Comparison of ENCODE assay signal across 9 mouse cellular contexts in the genomic region with DNA sequence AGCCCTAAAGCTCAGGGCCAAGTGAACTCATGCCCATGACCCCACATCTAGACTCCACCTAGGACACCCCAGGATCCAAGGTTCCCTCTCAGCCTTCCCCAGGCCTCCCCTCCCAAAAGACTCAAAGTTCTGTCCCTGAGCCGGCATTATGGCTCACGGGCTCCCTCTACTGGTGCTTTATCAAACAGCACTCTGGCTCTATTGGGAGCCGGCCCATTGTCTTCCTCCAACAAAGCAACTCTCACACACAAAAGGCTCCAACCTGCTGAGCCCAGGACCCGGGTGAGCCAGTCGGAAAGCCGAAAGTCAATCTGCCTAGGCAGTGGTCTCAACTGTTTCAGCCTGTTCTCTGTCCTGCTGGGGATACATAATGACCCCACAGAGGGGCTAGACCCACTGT. TPM values are rescaled to one million over a fixed set of nuclear protein-coding genes. Genes with fewer than 3 reads are reported as not detected.
DNase-seq lines count a peak whose midpoint lies in the region; ATAC-seq lines count a peak whose summit lies in the region.
"Had no signal": no experiment of that assay in that cellular context is flagged by ENCODE, and none has a peak within 500 bp of the region (broad histone marks: within the 10 kb centered on the region; RNA-seq: fewer than 3 reads in every experiment).

No protein-coding gene starts in this region.

- peak; percentile 82 for DNase-seq in CD4-positive, CD25-positive, alpha-beta regulatory T cell, adult 2 months (ENCODE audit: low read depth, low spot score)
- DNase-seq in adrenal gland, adult 2 months: peak; percentile 61
- peak; percentile 87 for DNase-seq in embryo, embryonic 11 days
- DNase-seq in liver, embryonic 11.5 days (ENCODE audit: low spot score): peak; percentile 75
- DNase-seq in neural tube, embryonic 10.5 days (ENCODE audit: extremely low spot score, low spot score): peak; percentile 91
- peak; percentile 81 for DNase-seq in testis, postnatal 10 days (ENCODE audit: low spot score)

- H3K4me3 ChIP-seq in kidney, embryonic 14.5 days (ENCODE audit: low read length): no peak overlapping the region
- H3K4me3 ChIP-seq in liver, embryonic 11.5 days (ENCODE audit: low read depth, low read length): no peak overlapping the region

- peaks cover 4% of the 10 kb centered on the region; the same call in 1 of the 2 replicates for H3K4me1 ChIP-seq in kidney, embryonic 14.5 days (ENCODE audit: control insufficient read depth, insufficient read depth, low read length)
- peaks cover 22% of the 10 kb centered on the region for H3K4me1 ChIP-seq in liver, embryonic 11.5 days (replicated peaks; ENCODE audit: control insufficient read depth, insufficient read depth, low read length)

- peak; percentile 67 for ATAC-seq in granulocyte monocyte progenitor cell, adult 5-6 weeks (replicated peaks; ENCODE audit: poor library complexity, severe bottlenecking)
- ATAC-seq in kidney, embryonic 14.5 days (ENCODE audit: low FRiP score, low TSS enrichment): peak; percentile 50
- ATAC-seq in liver, embryonic 11.5 days (replicated peaks; ENCODE audit: low FRiP score): peak; percentile 56

- no peaks in the 10 kb centered on the region for H3K27me3 ChIP-seq in kidney, embryonic 14.5 days (ENCODE audit: control insufficient read depth, insufficient read depth, low read length)
- H3K27me3 ChIP-seq in liver, embryonic 11.5 days (replicated peaks; ENCODE audit: control insufficient read depth, insufficient read depth, low read length): no peaks in the 10 kb centered on the region

- WGBS in kidney, embryonic 14.5 days: 0% methylated on average over 6 of the region's 6 CpGs
- 3% methylated on average over 6 of the region's 6 CpGs for WGBS in liver, embryonic 11.5 days

- no peak overlapping the region for H3K4me2 ChIP-seq in kidney, embryonic 14.5 days (replicated peaks; ENCODE audit: low read depth, low read length)
- H3K4me2 ChIP-seq in liver, embryonic 11.5 days: no peak overlapping the region

- no peaks in the 10 kb centered on the region for H3K9me3 ChIP-seq in kidney, embryonic 14.5 days (ENCODE audit: control insufficient read depth, low read length)
- no peaks in the 10 kb centered on the region for H3K9me3 ChIP-seq in liver, embryonic 11.5 days (ENCODE audit: control insufficient read depth, low read length)

- H3K27ac ChIP-seq in kidney, embryonic 14.5 days (ENCODE audit: low read depth, low read length): no peak overlapping the region
- no peak overlapping the region for H3K27ac ChIP-seq in liver, embryonic 11.5 days (ENCODE audit: low read depth, low read length)

- no peaks in the 10 kb centered on the region for H3K36me3 ChIP-seq in kidney, embryonic 14.5 days (ENCODE audit: control insufficient read depth, insufficient read depth, low read length)
- H3K36me3 ChIP-seq in liver, embryonic 11.5 days (ENCODE audit: control insufficient read depth, insufficient read depth, low read length): no peaks in the 10 kb centered on the region

- H3K9ac ChIP-seq in kidney, embryonic 14.5 days (ENCODE audit: low read depth, low read length): no peak overlapping the region; the same call in 1 of the 2 replicates
- no peak overlapping the region for H3K9ac ChIP-seq in liver, embryonic 11.5 days (ENCODE audit: low read depth, low read length)

RNA-seq across cellular contexts. Expression of gene Gins2, which starts 29.0 kb away (rescaled TPM):
- total RNA-seq in adrenal gland, adult 2 months (2021): 1 to 10 TPM; 3.8 to 5.7 TPM
- polyA plus RNA-seq in adrenal gland, adult 2 months (2012; rRNA removed): 7.8 and 8.7 TPM in 2 replicates
- 54.6 and 81.8 TPM in 2 replicates for total RNA-seq in granulocyte monocyte progenitor cell, adult 5-6 weeks (2014; fragmentation: Nextera tagmentation)
- 42.4 and 47.6 TPM in 2 replicates for total RNA-seq in granulocyte monocyte progenitor cell, adult 5-6 weeks (2017)
- polyA plus RNA-seq in kidney, embryonic 14.5 days (2014; fragmentation: Nextera tagmentation; extraction: Ambion mirVana): 118 and 145 TPM in 2 replicates
- 125 and 127 TPM in 2 replicates for polyA plus RNA-seq in liver, embryonic 11.5 days (2014; fragmentation: Nextera tagmentation; extraction: Ambion mirVana)

RNA-seq across cellular contexts. Expression of gene 1190005I06Rik, which starts 29.3 kb away (rescaled TPM):
- total RNA-seq in adrenal gland, adult 2 months (2021): 10 to 100 TPM in 1 of 2 experiments, 1 to 10 TPM in 1; 7.2 to 27.6 TPM
- 14.9 and 33.6 TPM in 2 replicates for polyA plus RNA-seq in adrenal gland, adult 2 months (2012; rRNA removed)
- total RNA-seq in granulocyte monocyte progenitor cell, adult 5-6 weeks (2014; fragmentation: Nextera tagmentation): not detected in 2 replicates
- total RNA-seq in granulocyte monocyte progenitor cell, adult 5-6 weeks (2017): 0.60 TPM in 1 of 2 replicates, not detected in the other
- 2.0 and 2.6 TPM in 2 replicates for polyA plus RNA-seq in kidney, embryonic 14.5 days (2014; fragmentation: Nextera tagmentation; extraction: Ambion mirVana)
- 1.6 and 4.1 TPM in 2 replicates for polyA plus RNA-seq in liver, embryonic 11.5 days (2014; fragmentation: Nextera tagmentation; extraction: Ambion mirVana)

RNA-seq across cellular contexts. Expression of gene Gm27021, which starts 49.8 kb away (rescaled TPM):
- total RNA-seq in adrenal gland, adult 2 months (2021): not detected
- 3.4 and 10.8 TPM in 2 replicates for polyA plus RNA-seq in adrenal gland, adult 2 months (2012; rRNA removed)
- not detected in 2 replicates for total RNA-seq in granulocyte monocyte progenitor cell, adult 5-6 weeks (2014; fragmentation: Nextera tagmentation)
- total RNA-seq in granulocyte monocyte progenitor cell, adult 5-6 weeks (2017): not detected in 2 replicates
- polyA plus RNA-seq in kidney, embryonic 14.5 days (2014; fragmentation: Nextera tagmentation; extraction: Ambion mirVana): 3.6 and 3.7 TPM in 2 replicates
- 0.69 and 2.4 TPM in 2 replicates for polyA plus RNA-seq in liver, embryonic 11.5 days (2014; fragmentation: Nextera tagmentation; extraction: Ambion mirVana)
- total RNA-seq: gastrocnemius, postnatal 4 days had no signal

RNA-seq across cellular contexts. Expression of gene Cox4i1, which starts 49.9 kb away (rescaled TPM):
- 1,000 to 10,000 TPM; 1,249 to 1,840 TPM for total RNA-seq in adrenal gland, adult 2 months (2021)
- polyA plus RNA-seq in adrenal gland, adult 2 months (2012; rRNA removed): 508 and 556 TPM in 2 replicates
- 1,083 and 1,131 TPM in 2 replicates for total RNA-seq in granulocyte monocyte progenitor cell, adult 5-6 weeks (2014; fragmentation: Nextera tagmentation)
- 462 and 506 TPM in 2 replicates for total RNA-seq in granulocyte monocyte progenitor cell, adult 5-6 weeks (2017)
- polyA plus RNA-seq in kidney, embryonic 14.5 days (2014; fragmentation: Nextera tagmentation; extraction: Ambion mirVana): 968 and 1,059 TPM in 2 replicates
- polyA plus RNA-seq in liver, embryonic 11.5 days (2014; fragmentation: Nextera tagmentation; extraction: Ambion mirVana): 1,052 and 1,118 TPM in 2 replicates

RNA-seq across cellular contexts. Expression of gene Emc8, which starts 50.3 kb away (rescaled TPM):
- total RNA-seq in adrenal gland, adult 2 months (2021): 100 to 1,000 TPM in 1 of 2 experiments, 10 to 100 TPM in 1; 73.1 to 136 TPM
- 145 and 176 TPM in 2 replicates for polyA plus RNA-seq in adrenal gland, adult 2 months (2012; rRNA removed)
- 34.9 and 56.5 TPM in 2 replicates for total RNA-seq in granulocyte monocyte progenitor cell, adult 5-6 weeks (2014; fragmentation: Nextera tagmentation)
- total RNA-seq in granulocyte monocyte progenitor cell, adult 5-6 weeks (2017): 36.5 and 61.2 TPM in 2 replicates
- 297 and 328 TPM in 2 replicates for polyA plus RNA-seq in kidney, embryonic 14.5 days (2014; fragmentation: Nextera tagmentation; extraction: Ambion mirVana)
- polyA plus RNA-seq in liver, embryonic 11.5 days (2014; fragmentation: Nextera tagmentation; extraction: Ambion mirVana): 265 and 295 TPM in 2 replicates

Comparison
In these comparisons a context has a peak if more than half of its experiments do, and no peak if none do; other contexts are left out.
1. RNA of gene Gins2, which starts 29.0 kb away (polyA plus RNA-seq): 125 to 127 TPM in liver, embryonic 11.5 days and 118 to 145 TPM in kidney, embryonic 14.5 days; 7.8 to 8.7 TPM in adrenal gland, adult 2 months; every median in the first group is over 10 times any median in the second.
2. Peak in every context shown above with its lines, with median percentiles within 50 percentile points of each other: DNase-seq and ATAC-seq.